Mouse (Mus musculus): Measurements from ENCODE around the gene Vpreb2.
"Not testable (repeated sequence)": the region's sequence is repeated elsewhere in the genome, so short reads cannot be mapped to it uniquely, and the experiment has no call there.

GRCm38 (mm10) chr16:17956052-17956638, 24.1 kb upstream of the Vpreb2 start:
- not testable (repeated sequence) for TF ChIP-seq CTCF (IDR thresholded peaks at IDR 0.05; ENCODE audit: borderline replicate concordance, control insufficient read depth, extremely low read depth, insufficient read depth, low read length, poor library complexity); POLR2A (IDR thresholded peaks at IDR 0.05; ENCODE audit: control insufficient read depth, extremely low read depth, insufficient read depth, low read length, poor library complexity)
